ENCODE assay signal across 11 mouse cellular contexts in the genomic region with DNA sequence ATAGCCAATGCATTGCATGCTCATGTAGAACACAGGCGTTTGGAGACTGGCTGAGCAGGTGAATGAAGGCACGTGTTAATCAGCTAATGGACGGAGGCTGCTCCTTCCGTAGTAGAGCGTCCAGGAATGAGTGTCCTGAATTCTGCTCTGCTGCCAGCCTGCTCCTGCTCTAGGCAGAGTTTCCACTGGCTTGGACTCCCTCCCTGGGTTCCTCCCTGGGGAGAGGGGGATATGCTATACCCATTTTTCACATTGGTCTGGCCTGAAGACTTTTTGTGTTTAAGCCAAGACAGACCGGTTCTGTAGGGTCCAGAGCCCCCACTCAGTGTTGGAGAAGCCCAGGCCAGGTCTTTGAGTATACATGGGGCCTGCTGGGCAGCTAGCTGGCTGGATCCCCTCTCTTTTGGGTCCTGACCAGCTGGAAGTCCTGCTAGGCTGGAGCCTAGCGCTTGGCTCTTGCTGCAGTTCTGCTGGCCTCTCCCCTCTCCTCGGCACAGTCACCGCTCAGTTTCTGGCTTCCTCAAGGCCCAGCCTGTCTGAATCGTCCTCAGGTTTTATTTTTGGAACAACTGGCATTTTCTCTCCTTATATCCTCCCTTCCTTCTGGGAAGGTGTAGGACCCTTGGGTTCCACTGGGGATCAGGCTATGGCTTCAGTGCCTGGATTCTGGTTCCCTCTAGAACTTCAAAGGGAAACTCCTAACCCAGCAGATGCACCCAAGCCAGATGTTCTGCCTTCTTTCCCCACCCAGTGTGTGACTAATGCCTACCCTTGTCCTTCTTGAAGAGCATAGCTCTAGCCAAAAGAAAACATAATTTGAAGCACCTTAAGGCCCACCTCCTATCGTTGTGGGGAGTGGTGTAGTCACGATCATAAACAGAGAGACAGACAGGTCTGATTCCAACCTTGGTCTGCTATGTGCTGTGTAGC. TPM values are rescaled to one million over a fixed set of nuclear protein-coding genes. Genes with fewer than 3 reads are reported as not detected.
DNase-seq lines count a peak whose midpoint lies in the region; ATAC-seq and TF ChIP-seq lines count a peak whose summit lies in the region.
"Had no signal": no experiment of that assay in that cellular context is flagged by ENCODE, and none has a peak within 500 bp of the region (broad histone marks: within the 10 kb centered on the region; RNA-seq: fewer than 3 reads in every experiment).

No protein-coding gene starts in this region.

- H3K4me1 ChIP-seq in heart, embryonic 16.5 days (ENCODE audit: control insufficient read depth, insufficient read depth, low read length), result peaks cover 25% of the 10 kb centered on the region
- H3K4me1 ChIP-seq in heart, embryonic 12.5 days (replicated peaks), result peaks cover 56% of the 10 kb centered on the region
- peaks cover 16% of the 10 kb centered on the region for H3K4me1 ChIP-seq in lung, postnatal 0 days (ENCODE audit: insufficient read depth, low read depth, low read length)
- peaks cover 49% of the 10 kb centered on the region for H3K4me1 ChIP-seq in stomach, embryonic 16.5 days (ENCODE audit: control insufficient read depth, insufficient read depth, low read length)

- H3K9ac ChIP-seq in heart, embryonic 16.5 days (ENCODE audit: low read length), result 0 out of 2 replicates have a peak overlapping the region, but pooled peaks have one; percentile 13
- H3K9ac ChIP-seq in heart, embryonic 12.5 days, result no peak overlapping the region; the same call in 1 of the 2 replicates
- H3K9ac ChIP-seq in lung, postnatal 0 days (replicated peaks; ENCODE audit: low read depth), result no peak overlapping the region
- peak overlapping the region; percentile 43; the same call in 1 of the 2 replicates for H3K9ac ChIP-seq in stomach, embryonic 16.5 days (ENCODE audit: low read length)

- TF ChIP-seq CTCF in lung, postnatal 0 days (IDR thresholded peaks at IDR 0.05), result no peak
- no peak for TF ChIP-seq CTCF in gastrocnemius, adult 2 months (IDR thresholded peaks at IDR 0.05)

- ATAC-seq in heart, embryonic 16.5 days (replicated peaks; ENCODE audit: extremely low read depth, insufficient read depth, low FRiP score), result no peak
- ATAC-seq in heart, embryonic 12.5 days (ENCODE audit: insufficient number of reproducible peaks, low FRiP score), result no peak
- ATAC-seq in lung, postnatal 0 days, result no peak
- ATAC-seq in stomach, embryonic 16.5 days (ENCODE audit: insufficient read depth, low FRiP score), result no peak

- TF ChIP-seq EP300 in lung, postnatal 0 days (IDR thresholded peaks at IDR 0.05), result no peak

- no peak overlapping the region for H3K27ac ChIP-seq in heart, embryonic 16.5 days (ENCODE audit: low read length)
- H3K27ac ChIP-seq in heart, embryonic 12.5 days (ENCODE audit: poor library complexity, severe bottlenecking), result no peak overlapping the region
- peak overlapping the region; percentile 71 for H3K27ac ChIP-seq in lung, postnatal 0 days (ENCODE audit: low read length)
- H3K27ac ChIP-seq in gastrocnemius, adult 2 months, result peak overlapping the region; percentile 87
- H3K27ac ChIP-seq in stomach, embryonic 16.5 days (ENCODE audit: low read length), result peak overlapping the region; percentile 78

- intact Hi-C loops in gastrocnemius, adult 2 months (cut with DNase I), result loop anchor here (5.0 kb wide), 1 partner anchor 171 kb away; no protein-coding TSS in a partner anchor

- H3K4me3 ChIP-seq in heart, embryonic 16.5 days (ENCODE audit: low read length), result no peak overlapping the region
- H3K4me3 ChIP-seq in heart, embryonic 12.5 days, result no peak overlapping the region
- no peak overlapping the region for H3K4me3 ChIP-seq in lung, postnatal 0 days (ENCODE audit: low read depth, low read length)
- peak overlapping the region; percentile 26 for H3K4me3 ChIP-seq in gastrocnemius, adult 2 months
- no peak overlapping the region for H3K4me3 ChIP-seq in stomach, embryonic 16.5 days (replicated peaks; ENCODE audit: low read length)

- no peak overlapping the region for H3K4me2 ChIP-seq in heart, embryonic 16.5 days (ENCODE audit: low read depth, low read length)
- H3K4me2 ChIP-seq in heart, embryonic 12.5 days, result no peak overlapping the region
- no peak overlapping the region for H3K4me2 ChIP-seq in lung, postnatal 0 days (replicated peaks; ENCODE audit: low read depth, low read length)
- 0 out of 2 replicates have a peak overlapping the region, but pooled peaks have one; percentile 12 for H3K4me2 ChIP-seq in stomach, embryonic 16.5 days (ENCODE audit: low read depth, low read length)

- H3K9me3 ChIP-seq in heart, embryonic 16.5 days (replicated peaks; ENCODE audit: control insufficient read depth, low read length), result no peaks in the 10 kb centered on the region
- H3K9me3 ChIP-seq in heart, embryonic 12.5 days (replicated peaks), result no peaks in the 10 kb centered on the region
- H3K9me3 ChIP-seq in lung, postnatal 0 days (ENCODE audit: low read length), result no peaks in the 10 kb centered on the region
- no peaks in the 10 kb centered on the region for H3K9me3 ChIP-seq in stomach, embryonic 16.5 days (replicated peaks; ENCODE audit: control insufficient read depth, low read length)

- H3K36me3 ChIP-seq in heart, embryonic 16.5 days (ENCODE audit: control insufficient read depth, insufficient read depth), result no peaks in the 10 kb centered on the region
- no peaks in the 10 kb centered on the region for H3K36me3 ChIP-seq in heart, embryonic 12.5 days
- no peaks in the 10 kb centered on the region for H3K36me3 ChIP-seq in lung, postnatal 0 days (ENCODE audit: insufficient read depth, low read length)
- no peaks in the 10 kb centered on the region for H3K36me3 ChIP-seq in stomach, embryonic 16.5 days (ENCODE audit: control insufficient read depth, insufficient read depth, low read length)

- H3K27me3 ChIP-seq in heart, embryonic 16.5 days (ENCODE audit: control insufficient read depth, insufficient read depth, low read length), result no peaks in the 10 kb centered on the region
- 0 out of 2 replicates have a peak, but pooled peaks cover 6% of the 10 kb centered on the region for H3K27me3 ChIP-seq in heart, embryonic 12.5 days (replicated peaks)
- no peaks in the 10 kb centered on the region for H3K27me3 ChIP-seq in lung, postnatal 0 days (replicated peaks; ENCODE audit: insufficient read depth, low read length)
- H3K27me3 ChIP-seq in stomach, embryonic 16.5 days (ENCODE audit: control insufficient read depth, insufficient read depth, low read length), result no peaks in the 10 kb centered on the region

- WGBS in heart, embryonic 16.5 days, result 64% methylated on average over 12 of the region's 12 CpGs
- WGBS in heart, embryonic 12.5 days, result 73% methylated on average over 12 of the region's 12 CpGs
- WGBS in lung, postnatal 0 days, result 63% methylated on average over 12 of the region's 12 CpGs
- 65% methylated on average over 12 of the region's 12 CpGs for WGBS in stomach, embryonic 16.5 days

- peak; percentile 60 for DNase-seq in lung, postnatal 0 days (ENCODE audit: low spot score)
- DNase-seq in lung, adult 18-20 months, result no peak
- DNase-seq in gastrocnemius, adult 2 months, result peak; percentile 89
- DNase-seq in spleen, adult 18-20 months, result no peak
- no peak for DNase-seq in right cerebral cortex, postnatal 36 days (ENCODE audit: low spot score in 2 of 2)
- DNase-seq: adrenal gland, postnatal 25 days; cerebellum, adult 9-10 months; thymus, adult 18-20 months had no signal

RNA-seq across cellular contexts. Expression of a gene that starts 12.6 kb away (rescaled TPM):
- polyA plus RNA-seq in heart, embryonic 16.5 days (2015; fragmentation: Nextera tagmentation; extraction: Ambion mirVana), result 7.2 and 8.4 TPM in 2 replicates
- polyA plus RNA-seq in heart, embryonic 12.5 days (2016; fragmentation: Nextera tagmentation; extraction: Ambion mirVana), result 6.1 and 6.7 TPM in 2 replicates
- polyA plus RNA-seq in lung, postnatal 0 days (2015; fragmentation: Nextera tagmentation; extraction: Ambion mirVana), result 7.0 and 8.1 TPM in 2 replicates
- total RNA-seq in gastrocnemius, adult 2 months (2021), result 1 to 10 TPM; 2.2 to 6.6 TPM
- polyA plus RNA-seq in stomach, embryonic 16.5 days (2015; fragmentation: Nextera tagmentation; extraction: Ambion mirVana), result 21.7 and 24.5 TPM in 2 replicates

RNA-seq across cellular contexts. Expression of a gene that starts 36.0 kb away (rescaled TPM):
- 43.1 and 46.8 TPM in 2 replicates for polyA plus RNA-seq in heart, embryonic 16.5 days (2015; fragmentation: Nextera tagmentation; extraction: Ambion mirVana)
- 43.8 and 48.8 TPM in 2 replicates for polyA plus RNA-seq in heart, embryonic 12.5 days (2016; fragmentation: Nextera tagmentation; extraction: Ambion mirVana)
- polyA plus RNA-seq in lung, postnatal 0 days (2015; fragmentation: Nextera tagmentation; extraction: Ambion mirVana), result 50.7 and 54.0 TPM in 2 replicates
- total RNA-seq in gastrocnemius, adult 2 months (2021), result 10 to 100 TPM; 33.7 to 37.5 TPM
- 34.9 and 38.3 TPM in 2 replicates for polyA plus RNA-seq in stomach, embryonic 16.5 days (2015; fragmentation: Nextera tagmentation; extraction: Ambion mirVana)

Comparison
In these comparisons a context has a peak if more than half of its experiments do, and no peak if none do; other contexts are left out.
1. H3K9ac ChIP-seq: peak in heart, embryonic 16.5 days (single experiment) and stomach, embryonic 16.5 days (single experiment); none in heart, embryonic 12.5 days (single experiment) and lung, postnatal 0 days (single experiment).
2. DNase-seq: peak in lung, postnatal 0 days (single experiment) and gastrocnemius, adult 2 months (single experiment); none in lung, adult 18-20 months (0 of 2), spleen, adult 18-20 months (0 of 2) and right cerebral cortex, postnatal 36 days (0 of 2).
3. H3K27ac ChIP-seq: peak in lung, postnatal 0 days (single experiment), gastrocnemius, adult 2 months (single experiment) and stomach, embryonic 16.5 days (single experiment); none in heart, embryonic 16.5 days (single experiment) and heart, embryonic 12.5 days (single experiment).